Mouse (Mus musculus): ENCODE measurements around the gene Mctp1.

DNA sequence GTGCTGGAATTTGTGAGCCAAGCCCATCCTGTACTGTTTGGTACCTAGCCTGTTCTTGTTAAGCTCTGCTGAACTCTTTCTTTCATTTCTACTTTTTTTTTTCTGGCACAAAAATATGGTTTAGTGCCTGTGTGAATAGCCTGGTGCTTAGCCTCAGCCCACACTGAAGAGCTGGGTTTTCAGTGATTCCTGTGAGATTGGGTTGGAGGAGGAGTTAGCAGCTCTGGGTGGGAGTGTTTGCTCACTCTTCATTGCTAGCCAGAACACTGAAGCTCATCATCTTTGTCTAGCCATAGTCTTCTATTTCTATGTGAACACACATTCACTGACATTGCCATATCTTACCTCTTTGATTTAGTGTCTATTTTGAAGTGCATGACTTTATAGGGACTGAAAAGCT, 225.1 kb downstream of the Mctp1 start:
- TF ChIP-seq POLR2A (IDR thresholded peaks at IDR 0.05; ENCODE audit: low read depth, low read length) (no peak), CTCF (IDR thresholded peaks at IDR 0.05; ENCODE audit: borderline replicate concordance, insufficient read depth, low read length) (no peak)
